Mouse (Mus musculus): ENCODE results near the gene Vmn1r14.
"Not testable (repeated sequence)": the region's sequence is repeated elsewhere in the genome, so short reads cannot be mapped to it uniquely, and the experiment has no call there.

The Vmn1r14 gene

DNA sequence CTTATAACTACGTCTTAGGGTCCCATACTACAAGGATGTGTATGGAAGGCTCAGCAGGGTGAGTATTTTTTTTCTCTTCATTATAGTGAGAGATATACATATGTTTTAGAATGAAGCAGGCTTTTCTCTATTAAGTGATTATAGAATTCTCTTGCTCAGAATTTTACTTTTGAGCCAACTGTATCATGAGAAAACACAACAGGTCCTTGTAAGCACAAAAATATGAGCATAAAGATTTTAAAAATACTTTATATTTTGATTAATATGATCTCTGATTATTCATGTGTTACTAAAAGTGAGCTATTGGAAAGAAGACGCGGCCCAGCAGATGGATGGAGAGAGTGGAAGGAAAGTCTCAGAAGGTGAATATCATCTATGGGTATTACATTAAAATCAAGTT lies at the start of gene Vmn1r14:
Gene Vmn1r14, plus strand, starts transcription at position 301 of the 400 bp plus-strand sequence.
- DNase-seq (ENCODE audit: low read depth in 1 of 2, low spot score in 2 of 2), result no peak

DNA sequence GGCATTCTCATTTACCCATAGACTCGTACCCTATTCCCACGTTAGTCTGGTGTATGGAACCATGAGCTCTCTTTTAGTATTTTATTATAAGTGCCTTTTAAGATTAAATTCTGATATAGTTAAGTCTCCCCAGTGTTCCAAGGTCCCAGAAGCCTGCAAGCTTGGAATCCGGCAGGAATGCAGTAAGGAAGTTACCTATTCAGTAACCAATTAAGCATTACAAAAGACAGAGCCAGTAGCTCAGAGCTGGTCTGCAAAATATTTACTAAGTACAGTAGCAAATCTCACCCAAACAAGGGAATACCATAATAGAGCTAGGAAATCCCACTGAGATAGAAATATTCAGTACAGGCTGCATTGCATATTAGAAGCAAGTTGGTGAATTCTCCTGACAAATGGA lies 41.5 kb upstream of the Vmn1r14 start:
- DNase-seq (ENCODE audit: low read depth in 1 of 2, low spot score in 2 of 2), result not testable (repeated sequence)

DNA sequence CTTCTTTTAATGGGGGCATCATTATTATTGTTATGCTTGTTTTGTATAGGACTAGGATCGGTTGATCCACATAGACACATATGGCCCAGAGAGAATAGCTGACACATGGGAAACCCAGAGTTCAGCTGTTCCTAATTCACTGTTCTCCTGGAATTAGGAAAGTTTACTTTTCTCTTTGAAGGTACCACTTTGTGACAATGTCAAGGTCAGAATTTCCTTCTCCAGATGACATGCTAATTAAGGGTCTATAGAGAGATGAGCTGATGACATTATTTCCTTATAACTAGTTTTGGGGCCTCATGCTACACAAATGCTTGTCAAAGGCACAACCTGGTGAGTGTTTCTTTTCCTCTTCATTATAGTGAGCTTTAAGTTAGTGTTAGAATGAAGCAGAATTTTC lies 28.5 kb upstream of the Vmn1r14 start, which contains the start of gene Vmn1r13:
Gene Vmn1r13, plus strand, starts transcription at position 301 of the 400 bp plus-strand sequence.
- not testable (repeated sequence) for DNase-seq (ENCODE audit: low read depth in 1 of 2, low spot score in 2 of 2)

- DNase-seq (ENCODE audit: low read depth in 1 of 2, low spot score in 2 of 2), result no peak
Observed at GRCm38 (mm10) chr6:57257652-57258051, 26.2 kb downstream of the Vmn1r14 start, which contains the start of gene Vmn1r15. Gene Vmn1r15 (plus strand): TSS chr6:57257952.

GRCm38 (mm10) chr6:57260990-57261389 lies 29.5 kb downstream of the Vmn1r14 start:
- DNase-seq (ENCODE audit: low read depth in 1 of 2, low spot score in 2 of 2), result no peak

DNA sequence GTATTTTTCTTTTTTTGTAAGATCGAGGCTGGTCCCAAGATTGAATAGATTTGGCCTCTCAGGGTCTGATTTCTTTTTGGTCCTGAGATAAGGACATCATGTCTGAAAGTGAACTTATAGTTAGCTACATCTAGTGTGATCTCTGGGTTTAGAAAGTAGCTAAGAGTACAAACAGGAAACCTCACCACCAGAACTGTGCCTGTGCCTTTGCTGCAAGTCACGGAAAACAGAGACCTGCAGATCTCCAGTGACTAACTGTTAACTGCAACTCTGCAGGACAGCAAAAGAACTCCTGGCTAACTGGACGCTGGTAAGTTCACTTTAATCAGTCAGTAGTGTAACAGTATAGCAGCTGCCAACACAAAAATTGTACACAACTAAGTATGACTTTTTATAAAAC lies 40.4 kb downstream of the Vmn1r14 start:
- DNase-seq (ENCODE audit: low read depth in 1 of 2, low spot score in 2 of 2), result no peak

- DNase-seq (ENCODE audit: low read depth in 1 of 2, low spot score in 2 of 2), result no peak
Observed at GRCm38 (mm10) chr6:57272517-57272916, 41.0 kb downstream of the Vmn1r14 start.

- DNase-seq (ENCODE audit: low read depth in 1 of 2, low spot score in 2 of 2), result no peak
Observed at GRCm38 (mm10) chr6:57278952-57279351, 47.5 kb downstream of the Vmn1r14 start.

All from monocyte, adult 2 months (primary cell).